Mouse (Mus musculus) spleen, adult 18-20 months (tissue): ENCODE data around the gene Olfr299.

Experiments
- DNase-seq, 2 experiments: peaks; one replicate each; pipeline ENCODE4 v3.0.0; 2022; ENCODE audit warnings: mixed read lengths in 2 of 2

The Olfr299 gene

GRCm38 (mm10) chr7:86459621-86460020 is at the start of gene Olfr299:
Gene Olfr299, plus strand, starts transcription at chr7:86459921.
- no peak for DNase-seq

GRCm38 (mm10) chr7:86492384-86492783 is 32.7 kb downstream of the Olfr299 start, which contains the start of gene Olfr298:
Gene Olfr298, minus strand, starts transcription at chr7:86492484.
- DNase-seq: no peak
